Mouse (Mus musculus): ENCODE measurements around the gene Akr1b7. TPM values are rescaled to one million over a fixed set of nuclear protein-coding genes. Genes with fewer than 3 reads are reported as not detected.

Gene Akr1b7
- total RNA-seq (2014; rRNA removed; ENCODE audit: low replicate concordance) = 0.27 TPM in 1 of 2 replicates, not detected in the other
- polyA plus RNA-seq (2015; fragmentation: Nextera tagmentation; extraction: Ambion mirVana) = 0.08 and 0.31 TPM in 2 replicates

DNA sequence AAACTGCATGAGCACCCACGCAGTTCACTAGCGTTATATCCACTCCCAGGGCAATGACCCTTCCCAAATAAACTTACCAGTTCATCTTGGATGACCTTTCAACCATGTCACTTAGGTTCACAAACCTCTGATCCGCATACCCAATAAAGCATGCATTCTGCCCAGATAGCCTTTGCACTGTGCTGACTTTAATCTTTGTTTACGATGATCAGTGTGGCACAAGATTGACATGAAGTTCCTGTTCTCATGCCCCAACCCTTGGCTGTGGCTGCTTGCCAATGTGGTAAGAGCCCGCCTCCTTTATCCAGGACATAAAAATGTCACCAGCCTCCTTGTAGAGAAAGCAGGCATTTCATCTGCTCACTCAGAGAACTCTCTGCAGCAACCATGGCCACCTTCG, at the start of gene Akr1b7:
Akr1b7 (plus strand) TSS at position 312 of the 400 bp plus-strand sequence.
- H3K27ac ChIP-seq (ENCODE audit: low read depth) = no peak within 1 kb of the TSS
- H3K4me2 ChIP-seq (ENCODE audit: low read depth, low read length) = no peak within 1 kb of the TSS
- H3K4me3 ChIP-seq (ENCODE audit: low read depth, low read length) = no peak within 1 kb of the TSS
- ATAC-seq (ENCODE audit: insufficient read depth, low read depth) (no peak), DNase-seq (ENCODE audit: low spot score) (peak; percentile 9)
- no peaks in the 10 kb centered on the region for H3K27me3 ChIP-seq (ENCODE audit: control insufficient read depth, insufficient read depth, low read length)
- TF ChIP-seq CTCF (IDR thresholded peaks at IDR 0.05; ENCODE audit: low read depth) (no peak), EP300 (IDR thresholded peaks at IDR 0.05; ENCODE audit: low read depth) (no peak)
- WGBS = 45% methylated on average over 6 of the region's 6 CpGs
- no peak within 1 kb of the TSS for H3K9ac ChIP-seq (replicated peaks; ENCODE audit: low read depth, low read length)
- H3K9me3 ChIP-seq (replicated peaks; ENCODE audit: control insufficient read depth, low read length) = no peaks in the 10 kb centered on the region
- no peaks in the 10 kb centered on the region for H3K4me1 ChIP-seq (ENCODE audit: control insufficient read depth, insufficient read depth)
- H3K36me3 ChIP-seq (replicated peaks; ENCODE audit: control insufficient read depth, insufficient read depth, low read length) = no peaks in the 10 kb centered on the region

DNA sequence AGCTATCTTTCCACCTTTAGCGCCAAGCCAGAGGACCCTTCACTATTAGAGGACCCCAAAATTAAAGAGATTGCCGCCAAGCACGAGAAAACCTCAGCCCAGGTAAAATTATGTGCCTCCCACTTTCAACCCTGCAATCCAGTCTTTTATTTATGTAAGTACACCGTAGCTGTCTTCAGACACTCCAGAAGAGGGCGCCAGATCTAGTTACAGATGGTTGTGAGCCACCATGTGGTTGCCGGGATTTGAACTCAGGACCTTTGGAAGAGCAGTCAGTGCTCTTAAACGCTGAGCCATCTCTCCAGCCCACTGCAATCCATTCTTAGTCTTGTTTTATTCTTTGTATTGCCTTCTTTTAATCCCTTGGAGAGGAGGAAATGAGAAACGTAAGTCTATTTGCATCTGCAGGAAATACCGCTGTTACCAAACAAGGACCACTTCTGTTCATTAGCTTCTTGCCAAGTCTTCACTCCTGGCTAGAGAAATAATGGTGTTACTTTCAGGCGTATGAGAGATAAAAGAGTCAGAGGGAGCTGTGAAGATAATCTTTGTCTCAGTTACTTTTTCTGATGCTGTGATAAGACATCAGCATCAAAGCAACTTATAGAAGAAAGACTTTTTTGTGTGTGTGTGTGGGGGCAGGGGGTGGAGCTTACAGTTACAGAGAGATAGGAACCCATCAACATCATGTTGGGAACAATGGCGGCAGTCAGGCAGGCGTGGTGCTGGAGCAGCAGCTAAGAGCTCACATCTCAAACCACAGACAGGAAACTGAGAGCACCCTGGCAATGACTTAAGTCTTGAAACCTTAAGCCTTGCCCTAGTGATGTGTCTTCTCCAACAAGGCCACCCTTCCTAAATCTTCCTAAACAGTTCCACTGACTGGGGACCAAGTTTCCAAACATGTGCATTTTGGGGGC, 47.7 kb upstream of the Akr1b7 start:
- no peaks in the 10 kb centered on the region for H3K36me3 ChIP-seq (replicated peaks; ENCODE audit: control insufficient read depth, insufficient read depth, low read length)
- no peak overlapping the region for H3K4me2 ChIP-seq (ENCODE audit: low read depth, low read length)
- no peak overlapping the region for H3K9ac ChIP-seq (replicated peaks; ENCODE audit: low read depth, low read length)
- no peak overlapping the region for H3K27ac ChIP-seq (ENCODE audit: low read depth)
- DNase-seq (ENCODE audit: low spot score) (no peak), ATAC-seq (ENCODE audit: insufficient read depth, low read depth) (no peak)
- no peak overlapping the region for H3K4me3 ChIP-seq (ENCODE audit: low read depth, low read length)
- no peaks in the 10 kb centered on the region for H3K27me3 ChIP-seq (ENCODE audit: control insufficient read depth, insufficient read depth, low read length)
- TF ChIP-seq CTCF (IDR thresholded peaks at IDR 0.05; ENCODE audit: low read depth) (no peak), EP300 (IDR thresholded peaks at IDR 0.05; ENCODE audit: low read depth) (no peak)
- 80% methylated on average over 12 of the region's 12 CpGs for WGBS
- H3K4me1 ChIP-seq (ENCODE audit: control insufficient read depth, insufficient read depth) = no peaks in the 10 kb centered on the region
- H3K9me3 ChIP-seq (replicated peaks; ENCODE audit: control insufficient read depth, low read length) = no peaks in the 10 kb centered on the region

DNA sequence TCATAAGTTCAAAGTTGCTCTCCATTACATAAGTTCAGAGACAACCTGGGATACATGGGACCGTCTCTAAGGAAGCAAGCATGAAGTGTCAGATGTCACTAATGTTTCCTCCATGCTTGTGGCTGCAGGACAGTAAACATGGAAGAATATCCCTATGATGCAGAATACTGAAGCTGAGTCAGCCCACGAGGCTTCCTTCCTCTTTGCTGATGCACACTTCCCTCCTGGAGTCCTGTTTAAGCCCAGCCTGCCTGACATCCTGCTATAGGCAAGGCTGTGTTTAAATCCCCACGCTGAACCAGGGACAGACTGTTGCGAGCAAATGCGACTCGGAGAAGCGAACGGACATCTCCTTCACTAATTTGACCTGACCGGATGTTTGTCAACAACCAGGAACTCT, 44.1 kb upstream of the Akr1b7 start:
- Histone ChIP-seq H3K9ac (replicated peaks; ENCODE audit: low read depth, low read length) (no peak overlapping the region), H3K27ac (ENCODE audit: low read depth) (no peak overlapping the region), H3K36me3 (replicated peaks; ENCODE audit: control insufficient read depth, insufficient read depth, low read length) (no peaks in the 10 kb centered on the region), H3K4me2 (ENCODE audit: low read depth, low read length) (no peak overlapping the region), H3K4me1 (ENCODE audit: control insufficient read depth, insufficient read depth) (no peaks in the 10 kb centered on the region), H3K4me3 (ENCODE audit: low read depth, low read length) (no peak overlapping the region), H3K27me3 (ENCODE audit: control insufficient read depth, insufficient read depth, low read length) (no peaks in the 10 kb centered on the region), H3K9me3 (replicated peaks; ENCODE audit: control insufficient read depth, low read length) (no peaks in the 10 kb centered on the region)
- 68% methylated on average over 9 of the region's 9 CpGs for WGBS
- TF ChIP-seq CTCF (IDR thresholded peaks at IDR 0.05; ENCODE audit: low read depth) (no peak), EP300 (IDR thresholded peaks at IDR 0.05; ENCODE audit: low read depth) (no peak)
- DNase-seq (ENCODE audit: low spot score) (no peak), ATAC-seq (ENCODE audit: insufficient read depth, low read depth) (no peak)

DNA sequence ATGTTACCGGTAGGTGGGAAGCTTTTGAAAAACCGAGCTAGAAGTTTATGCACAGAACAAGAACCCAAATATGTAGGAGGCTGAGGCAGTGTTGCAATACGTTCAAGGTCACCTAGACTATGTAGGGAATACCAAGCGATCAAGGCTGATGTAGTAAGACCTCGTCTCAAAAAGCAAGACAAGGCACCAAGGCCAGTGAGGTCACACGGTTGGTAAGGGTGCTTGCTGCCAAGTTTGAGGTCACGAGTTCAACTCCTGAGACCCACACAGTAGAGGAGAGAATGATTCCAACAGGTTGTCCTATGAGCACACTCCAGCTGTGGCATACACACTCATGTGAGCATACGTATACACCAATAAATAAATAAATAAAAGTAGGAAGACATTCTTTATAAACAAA, 42.1 kb upstream of the Akr1b7 start:
- no peak overlapping the region for H3K4me3 ChIP-seq (ENCODE audit: low read depth, low read length)
- H3K27me3 ChIP-seq (ENCODE audit: control insufficient read depth, insufficient read depth, low read length) = no peaks in the 10 kb centered on the region
- no peaks in the 10 kb centered on the region for H3K9me3 ChIP-seq (replicated peaks; ENCODE audit: control insufficient read depth, low read length)
- H3K36me3 ChIP-seq (replicated peaks; ENCODE audit: control insufficient read depth, insufficient read depth, low read length) = no peaks in the 10 kb centered on the region
- H3K9ac ChIP-seq (replicated peaks; ENCODE audit: low read depth, low read length) = no peak overlapping the region
- TF ChIP-seq CTCF (IDR thresholded peaks at IDR 0.05; ENCODE audit: low read depth) (no peak), EP300 (IDR thresholded peaks at IDR 0.05; ENCODE audit: low read depth) (no peak)
- no peak overlapping the region for H3K27ac ChIP-seq (ENCODE audit: low read depth)
- H3K4me1 ChIP-seq (ENCODE audit: control insufficient read depth, insufficient read depth) = no peaks in the 10 kb centered on the region
- ATAC-seq (ENCODE audit: insufficient read depth, low read depth) = no peak
- no peak for DNase-seq (ENCODE audit: low spot score)
- H3K4me2 ChIP-seq (ENCODE audit: low read depth, low read length) = no peak overlapping the region
- 81% methylated on average over 8 of the region's 8 CpGs for WGBS

DNA sequence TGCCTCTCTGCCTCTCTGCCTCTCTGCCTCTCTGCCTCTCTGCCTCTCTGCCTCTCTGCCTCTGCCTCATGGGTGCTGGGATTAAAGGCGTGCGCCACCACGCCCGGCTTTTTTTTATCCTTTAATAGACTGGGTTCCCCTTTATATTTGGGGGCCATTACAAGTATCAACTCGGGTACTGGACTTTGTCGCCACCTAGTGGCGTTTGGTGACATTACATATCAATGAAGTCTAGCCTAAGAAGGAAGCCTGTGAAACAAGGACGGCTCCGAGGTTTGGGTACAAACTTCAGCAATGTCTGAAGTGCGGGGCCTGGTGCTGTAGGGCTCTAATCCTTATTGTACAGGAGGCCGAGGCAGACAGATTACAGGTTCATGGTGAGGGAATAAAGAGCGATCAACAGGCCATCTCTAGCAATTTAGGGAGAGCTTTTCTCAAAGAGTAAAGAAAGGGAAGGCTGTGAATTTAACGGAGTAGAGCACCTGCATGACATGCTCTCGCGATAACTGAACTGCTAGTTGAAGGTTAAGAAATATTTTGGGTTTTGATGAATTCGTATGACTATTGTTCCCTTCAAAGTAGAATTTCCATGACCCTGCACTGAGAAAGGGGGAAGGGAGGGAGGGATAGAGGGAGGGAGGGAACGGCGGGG, 40.3 kb upstream of the Akr1b7 start:
- Histone ChIP-seq H3K27me3 (ENCODE audit: control insufficient read depth, insufficient read depth, low read length) (no peaks in the 10 kb centered on the region), H3K9ac (replicated peaks; ENCODE audit: low read depth, low read length) (no peak overlapping the region), H3K9me3 (replicated peaks; ENCODE audit: control insufficient read depth, low read length) (no peaks in the 10 kb centered on the region), H3K4me3 (ENCODE audit: low read depth, low read length) (no peak overlapping the region), H3K27ac (ENCODE audit: low read depth) (no peak overlapping the region), H3K4me2 (ENCODE audit: low read depth, low read length) (peak overlapping the region; percentile 47), H3K36me3 (replicated peaks; ENCODE audit: control insufficient read depth, insufficient read depth, low read length) (no peaks in the 10 kb centered on the region), H3K4me1 (ENCODE audit: control insufficient read depth, insufficient read depth) (no peaks in the 10 kb centered on the region)
- TF ChIP-seq EP300 (IDR thresholded peaks at IDR 0.05; ENCODE audit: low read depth) = no peak
- peak; percentile 74 for TF ChIP-seq CTCF (IDR thresholded peaks at IDR 0.05; ENCODE audit: low read depth)
- no peak for ATAC-seq (ENCODE audit: insufficient read depth, low read depth)
- peak; percentile 47 for DNase-seq (ENCODE audit: low spot score)
- 20% methylated on average over 18 of the region's 18 CpGs for WGBS

All from heart, postnatal 0 days (tissue).